Mouse (Mus musculus) thymus, adult 2 months (tissue): ENCODE results near the gene Sh2d2a.

Experiments used
- CTCF ChIP-seq: fragments of 200-500 bp; IDR thresholded peaks from 2 replicates; pipeline ENCODE4 v1.5.1; 2012; ENCODE audit warnings: mild to moderate bottlenecking, control low read depth, low read length, moderate library complexity, borderline replicate concordance; ENCODE audit not compliant: control insufficient read depth, poor library complexity, insufficient read depth; ENCODE audit errors: extremely low read depth
- POLR2A ChIP-seq: fragments of 200-500 bp; IDR thresholded peaks from 2 replicates; pipeline ENCODE4 v1.6.1; 2012; ENCODE audit warnings: mild to moderate bottlenecking, low read length, control low read depth, moderate library complexity; ENCODE audit not compliant: control insufficient read depth, poor library complexity, insufficient read depth; ENCODE audit errors: extremely low read depth

DNA sequence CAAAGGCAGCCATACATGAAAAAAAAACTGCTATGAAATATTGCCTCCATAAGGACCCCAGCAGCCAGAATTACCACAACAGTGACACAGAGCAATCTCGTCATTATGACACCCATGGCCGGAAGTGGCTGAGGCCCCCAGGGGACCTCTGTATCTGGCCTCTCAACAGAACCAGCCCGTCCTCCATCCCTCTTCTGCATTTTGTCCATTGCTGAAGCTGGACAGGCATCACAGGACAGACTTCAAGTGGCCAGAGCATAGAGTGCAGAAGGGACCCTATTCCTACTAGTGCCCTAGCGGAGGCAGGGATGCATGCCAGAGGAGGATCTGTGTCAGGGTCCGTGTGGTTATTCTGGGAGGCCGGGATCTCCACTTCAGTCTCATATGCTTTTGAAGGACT lies 30.4 kb upstream of the Sh2d2a start:
- TF ChIP-seq POLR2A (no peak), CTCF (no peak)
